ENCODE assay signal across 10 mouse cellular contexts in the genomic region with DNA sequence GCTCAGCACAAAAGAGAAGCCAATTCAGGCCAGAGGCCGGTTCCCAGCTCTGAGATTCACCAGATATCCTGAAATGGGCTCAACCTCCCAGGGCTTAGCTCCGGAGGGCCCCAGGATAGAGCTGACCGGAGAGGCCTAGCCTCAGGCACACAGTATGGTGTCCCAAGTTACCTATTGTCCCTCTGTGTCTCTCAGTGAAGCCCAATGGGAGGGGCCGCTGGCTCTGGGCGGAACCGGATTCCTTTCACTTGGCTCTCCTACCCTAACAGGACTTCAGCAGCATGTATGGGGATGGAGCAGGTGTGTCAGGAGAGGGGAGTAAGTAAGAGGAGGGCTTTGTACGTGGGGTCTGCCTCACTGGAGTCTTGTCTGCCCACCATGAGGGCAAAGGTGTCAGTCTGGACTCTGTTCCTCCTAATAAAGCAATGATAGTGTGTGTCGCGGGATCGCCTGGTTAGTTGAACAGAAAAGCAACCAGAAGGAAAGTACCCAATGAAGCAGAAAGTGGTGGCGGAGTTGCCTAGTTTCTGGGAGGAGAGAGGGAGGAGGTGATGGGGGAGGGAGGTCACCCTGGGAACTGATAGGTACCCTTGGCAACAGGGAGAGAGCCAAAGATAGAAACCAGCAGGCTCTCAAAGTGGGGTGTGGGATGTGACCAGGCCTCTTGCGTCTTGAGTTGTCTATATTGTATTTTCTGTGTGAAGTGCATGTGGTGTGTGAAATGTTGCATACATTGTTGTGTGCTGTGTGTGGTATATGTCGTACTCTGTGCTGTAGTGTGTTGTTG.
DNase-seq lines count a peak whose midpoint lies in the region; ATAC-seq and TF ChIP-seq lines count a peak whose summit lies in the region.
"Had no signal": no experiment of that assay in that cellular context is flagged by ENCODE, and none has a peak within 500 bp of the region (broad histone marks: within the 10 kb centered on the region; RNA-seq: fewer than 3 reads in every experiment).

No protein-coding gene starts in this region.

- H3K9me3 ChIP-seq in limb, embryonic 12.5 days, result no peaks in the 10 kb centered on the region
- no peaks in the 10 kb centered on the region for H3K9me3 ChIP-seq in limb, embryonic 10.5 days (replicated peaks)
- no peaks in the 10 kb centered on the region for H3K9me3 ChIP-seq in liver, embryonic 14.5 days (ENCODE audit: control insufficient read depth, low read length)

- no peak overlapping the region for H3K27ac ChIP-seq in limb, embryonic 12.5 days
- no peak overlapping the region for H3K27ac ChIP-seq in limb, embryonic 10.5 days
- peak overlapping the region; percentile 47; the same call in 1 of the 2 replicates for H3K27ac ChIP-seq in cortical plate, adult 2 months (ENCODE audit: insufficient read depth, low read length)
- peak overlapping the region; percentile 42; the same call in 1 of the 2 replicates for H3K27ac ChIP-seq in liver, embryonic 14.5 days
- H3K27ac ChIP-seq: kidney, postnatal 0 days had no signal

- H3K4me3 ChIP-seq in limb, embryonic 12.5 days (replicated peaks), result no peak overlapping the region
- H3K4me3 ChIP-seq in limb, embryonic 10.5 days, result no peak overlapping the region
- H3K4me3 ChIP-seq in cortical plate, adult 2 months (ENCODE audit: insufficient read depth, low read length), result no peak overlapping the region
- no peak overlapping the region for H3K4me3 ChIP-seq in liver, embryonic 14.5 days (ENCODE audit: insufficient read depth in 1 of 2, low read depth in 2 of 2, low read length in 2 of 2)

- TF ChIP-seq EP300 in liver, embryonic 14.5 days (IDR thresholded peaks at IDR 0.05; ENCODE audit: low read depth), result no peak

- no peaks in the 10 kb centered on the region for H3K36me3 ChIP-seq in limb, embryonic 12.5 days
- no peaks in the 10 kb centered on the region for H3K36me3 ChIP-seq in limb, embryonic 10.5 days
- no peaks in the 10 kb centered on the region for H3K36me3 ChIP-seq in liver, embryonic 14.5 days (replicated peaks; ENCODE audit: control insufficient read depth, insufficient read depth, low read depth)

- no peak for TF ChIP-seq CTCF in cortical plate, adult 2 months (IDR thresholded peaks at IDR 0.05; ENCODE audit: extremely low read depth, insufficient read depth, low read length)
- no peak for TF ChIP-seq CTCF in liver, embryonic 14.5 days (IDR thresholded peaks at IDR 0.05; ENCODE audit: low read depth)

- peaks cover 21% of the 10 kb centered on the region for H3K4me1 ChIP-seq in limb, embryonic 12.5 days (replicated peaks)
- peaks cover 26% of the 10 kb centered on the region for H3K4me1 ChIP-seq in limb, embryonic 10.5 days
- peaks cover 5% of the 10 kb centered on the region for H3K4me1 ChIP-seq in cortical plate, adult 2 months (ENCODE audit: control insufficient read depth, insufficient read depth, low read length)
- H3K4me1 ChIP-seq in liver, embryonic 14.5 days (replicated peaks; ENCODE audit: control insufficient read depth in 2 of 2, insufficient read depth in 2 of 2, low read length in 1 of 2), result peaks cover 30 to 43% of the 10 kb centered on the region in 2 experiments

- no peak overlapping the region for H3K9ac ChIP-seq in limb, embryonic 12.5 days (replicated peaks)
- H3K9ac ChIP-seq in liver, embryonic 14.5 days (replicated peaks), result no peak overlapping the region

- no peak for ATAC-seq in limb, embryonic 12.5 days (ENCODE audit: insufficient number of reproducible peaks, insufficient read depth, low FRiP score, low TSS enrichment, low read depth)
- peak; percentile 60; the same call in 1 of the 2 replicates for ATAC-seq in liver, embryonic 14.5 days (ENCODE audit: insufficient read depth)

- TF ChIP-seq POLR2A in cortical plate, adult 2 months (IDR thresholded peaks at IDR 0.05; ENCODE audit: extremely low read depth, insufficient read depth, low read length), result no peak

- H3K27me3 ChIP-seq in limb, embryonic 12.5 days, result peaks cover 26% of the 10 kb centered on the region
- H3K27me3 ChIP-seq in limb, embryonic 10.5 days (ENCODE audit: low read depth, poor library complexity, severe bottlenecking), result peaks cover 24% of the 10 kb centered on the region
- H3K27me3 ChIP-seq in liver, embryonic 14.5 days (ENCODE audit: control insufficient read depth, insufficient read depth, low read length), result no peaks in the 10 kb centered on the region

- 54% methylated on average over 13 of the region's 13 CpGs for WGBS in limb, embryonic 12.5 days
- WGBS in limb, embryonic 10.5 days, result 50% methylated on average over 13 of the region's 13 CpGs
- 70% methylated on average over 13 of the region's 13 CpGs for WGBS in liver, embryonic 14.5 days (ENCODE audit: insufficient replicate concordance)

- 0 out of 2 replicates have a peak overlapping the region, but pooled peaks have one; percentile 6 for H3K4me2 ChIP-seq in limb, embryonic 12.5 days
- H3K4me2 ChIP-seq in liver, embryonic 14.5 days (ENCODE audit: low read depth), result peak overlapping the region; percentile 39

- peak; percentile 34 for DNase-seq in gastrocnemius, adult 18-20 months (ENCODE audit: low spot score)
- DNase-seq in gastrocnemius, postnatal 25 days, result no peak
- no peak for DNase-seq in limb, embryonic 10.5 days (ENCODE audit: low spot score)
- no peak for DNase-seq in liver, embryonic 14.5 days (ENCODE audit: low read depth in 3 of 3, low spot score in 3 of 3)
- no peak for DNase-seq in testis, postnatal 14 days (ENCODE audit: low spot score)
- DNase-seq in lung, postnatal 4 days, result no peak
- DNase-seq: thymus, adult 18-20 months had no signal

Comparison
In these comparisons a context has a peak if more than half of its experiments do, and no peak if none do; other contexts are left out.
1. H3K27ac ChIP-seq: peak in cortical plate, adult 2 months (single experiment) and liver, embryonic 14.5 days (single experiment); none in limb, embryonic 12.5 days (single experiment) and limb, embryonic 10.5 days (single experiment).